Mouse (Mus musculus) G1E (cell line): Measurements from ENCODE around the gene Htra2.

ENCODE experiments used
- CTCF ChIP-seq: IDR thresholded peaks from 2 replicates; pipeline ENCODE4 v1.5.1; 2012; ENCODE audit warnings: low read depth, low read length, inconsistent platforms, mixed read lengths
- GATA1 ChIP-seq: IDR thresholded peaks from 2 replicates; pipeline ENCODE4 v1.6.1; 2012; ENCODE audit warnings: borderline replicate concordance, low read length, inconsistent platforms, mixed read lengths
- GATA2 ChIP-seq: IDR thresholded peaks from 2 replicates; pipeline ENCODE4 v1.6.1; 2012; ENCODE audit warnings: low read depth, low read length, inconsistent platforms, borderline replicate concordance
- POLR2AphosphoS5 ChIP-seq: IDR thresholded peaks from 2 replicates; pipeline ENCODE4 v1.6.1; 2012; ENCODE audit warnings: low read depth, low read length, inconsistent platforms; ENCODE audit not compliant: insufficient replicate concordance
- TAL1 ChIP-seq: conservative IDR thresholded peaks from 2 replicates; pipeline ENCODE4 v1.6.1; 2012; ENCODE audit warnings: low read depth, low read length, inconsistent platforms, mixed read lengths

- TF ChIP-seq CTCF (no peak), GATA1 (no peak), TAL1 (no peak), POLR2AphosphoS5 (no peak), GATA2 (no peak)
These were observed 39.3 kb downstream of the Htra2 start for GRCm38 (mm10) chr6:83015749-83016148.
